Comparison of ENCODE assay signal across 9 mouse cellular contexts in genomic region chr13:70840161-70840560, GRCm38 (mm10). TPM values are rescaled to one million over a fixed set of nuclear protein-coding genes. Genes with fewer than 3 reads are reported as not detected.
DNase-seq lines count a peak whose midpoint lies in the region; ATAC-seq and TF ChIP-seq lines count a peak whose summit lies in the region.
"Had no signal": no experiment of that assay in that cellular context is flagged by ENCODE, and none has a peak within 500 bp of the region (broad histone marks: within the 10 kb centered on the region; RNA-seq: fewer than 3 reads in every experiment).

No protein-coding gene starts in this region.

- WGBS in midbrain, embryonic 13.5 days: 10% methylated on average over 6 of the region's 6 CpGs
- WGBS in stomach, postnatal 0 days: 6% methylated on average over 6 of the region's 6 CpGs

- H3K9me3 ChIP-seq in midbrain, embryonic 13.5 days: no peaks in the 10 kb centered on the region
- no peaks in the 10 kb centered on the region for H3K9me3 ChIP-seq in stomach, postnatal 0 days (ENCODE audit: control insufficient read depth, low read length)
- H3K9me3 ChIP-seq: lung, embryonic 15.5 days had no signal

- H3K27me3 ChIP-seq in midbrain, embryonic 13.5 days: peaks cover 24% of the 10 kb centered on the region
- peaks cover 3% of the 10 kb centered on the region; the same call in 1 of the 2 replicates for H3K27me3 ChIP-seq in stomach, postnatal 0 days (ENCODE audit: control insufficient read depth, insufficient read depth, low read length)

- peak; percentile 94 for TF ChIP-seq CTCF in stomach, postnatal 0 days (IDR thresholded peaks at IDR 0.05; ENCODE audit: low read depth)

- TF ChIP-seq EP300 in stomach, postnatal 0 days (optimal IDR thresholded peaks at IDR 0.05): no peak

- no peak overlapping the region for H3K4me2 ChIP-seq in midbrain, embryonic 13.5 days (replicated peaks)
- H3K4me2 ChIP-seq in stomach, postnatal 0 days (replicated peaks; ENCODE audit: low read depth): no peak overlapping the region
- H3K4me2 ChIP-seq: lung, embryonic 15.5 days had no signal

- H3K36me3 ChIP-seq in midbrain, embryonic 13.5 days: no peaks in the 10 kb centered on the region
- H3K36me3 ChIP-seq in stomach, postnatal 0 days (ENCODE audit: control insufficient read depth, insufficient read depth, low read length): no peaks in the 10 kb centered on the region
- H3K36me3 ChIP-seq: lung, embryonic 15.5 days had no signal

- H3K27ac ChIP-seq in midbrain, embryonic 13.5 days: no peak overlapping the region
- H3K27ac ChIP-seq in stomach, postnatal 0 days (replicated peaks): no peak overlapping the region
- H3K27ac ChIP-seq: lung, embryonic 15.5 days had no signal

- DNase-seq in gastrocnemius, adult 18-20 months (ENCODE audit: low spot score): peak; percentile 17
- no peak for DNase-seq in gastrocnemius, postnatal 25 days
- DNase-seq in cerebellum, postnatal 10 days: peak; percentile 91 to 92
- peak; percentile 70 to 81 for DNase-seq in frontal cortex, postnatal 25 days (ENCODE audit: low spot score in 2 of 2)
- peak; percentile 44 for DNase-seq in kidney, adult 11 months
- DNase-seq in left cerebral cortex, postnatal 14 days (ENCODE audit: low spot score in 2 of 2): peak; percentile 86 to 89
- peak; percentile 73 for DNase-seq in stomach, postnatal 0 days (ENCODE audit: low spot score)

- H3K9ac ChIP-seq in midbrain, embryonic 13.5 days (replicated peaks): no peak overlapping the region
- no peak overlapping the region for H3K9ac ChIP-seq in stomach, postnatal 0 days (ENCODE audit: low read length)
- H3K9ac ChIP-seq: lung, embryonic 15.5 days had no signal

- intact Hi-C loops in left cerebral cortex, postnatal 14 days (cut with DNase I): loop anchor here (1.0 to 2.0 kb wide), 2 partner anchors 161 to 197 kb away; no protein-coding TSS in a partner anchor

- no peak overlapping the region for H3K4me3 ChIP-seq in midbrain, embryonic 13.5 days (replicated peaks)
- no peak overlapping the region for H3K4me3 ChIP-seq in stomach, postnatal 0 days (ENCODE audit: low read depth, low read length)
- H3K4me3 ChIP-seq: lung, embryonic 15.5 days had no signal

- H3K4me1 ChIP-seq in midbrain, embryonic 13.5 days (replicated peaks): peaks cover 16% of the 10 kb centered on the region
- H3K4me1 ChIP-seq in stomach, postnatal 0 days (replicated peaks; ENCODE audit: control insufficient read depth, insufficient read depth): no peaks in the 10 kb centered on the region
- H3K4me1 ChIP-seq: lung, embryonic 15.5 days had no signal

- ATAC-seq in midbrain, embryonic 13.5 days: peak; percentile 70; the same call in 1 of the 2 replicates
- peak; percentile 54; the same call in 1 of the 2 replicates for ATAC-seq in stomach, postnatal 0 days (ENCODE audit: low FRiP score, low TSS enrichment)

RNA-seq across cellular contexts. Expression of gene Adamts16, which starts 1.4 kb away (rescaled TPM):
- total RNA-seq in gastrocnemius, adult 18-20 months (2021): under 1 TPM; 0.14 to 0.24 TPM
- 1 to 10 TPM in 1 of 2 experiments, under 1 TPM in 1; 0.90 to 1.1 TPM for total RNA-seq in gastrocnemius, postnatal 25 days (2021)
- total RNA-seq in left cerebral cortex, postnatal 14 days (2021): 1 to 10 TPM; 4.8 to 6.3 TPM
- polyA plus RNA-seq in midbrain, embryonic 13.5 days (2015; fragmentation: Nextera tagmentation; extraction: Ambion mirVana): 0.76 and 1.3 TPM in 2 replicates
- polyA plus RNA-seq in stomach, postnatal 0 days (2015; fragmentation: Nextera tagmentation; extraction: Ambion mirVana): 0.69 and 0.75 TPM in 2 replicates
